Mouse (Mus musculus) embryonic fibroblast, embryonic 13.5 days (primary cell): Measurements from ENCODE around the gene Mycl. TPM values are rescaled to one million over a fixed set of nuclear protein-coding genes. Genes with fewer than 3 reads are reported as not detected.
"Not testable (repeated sequence)": the region's sequence is repeated elsewhere in the genome, so short reads cannot be mapped to it uniquely, and the experiment has no call there.

Source experiments
- H3K27ac ChIP-seq: 2 replicates; pipeline ENCODE4 v1.5.1; 2012; ENCODE audit warnings: low read length, control low read depth, inconsistent platforms; ENCODE audit not compliant: insufficient read depth
- H3K4me1 ChIP-seq: 2 replicates; pipeline ENCODE4 v1.6.1; 2011; ENCODE audit warnings: low read length; ENCODE audit not compliant: control insufficient read depth, insufficient read depth
- H3K4me3 ChIP-seq: 2 replicates; pipeline ENCODE4 v1.5.1; 2011; ENCODE audit warnings: mild to moderate bottlenecking, control low read depth, low read length; ENCODE audit not compliant: insufficient read depth
- CTCF ChIP-seq: IDR thresholded peaks from 2 replicates; pipeline ENCODE4 v1.5.1; 2011; ENCODE audit warnings: mild to moderate bottlenecking, control low read depth, low read length, moderate library complexity, borderline replicate concordance; ENCODE audit not compliant: insufficient read depth
- POLR2A ChIP-seq: IDR thresholded peaks from 2 replicates; pipeline ENCODE4 v1.6.1; 2011; ENCODE audit warnings: low read depth, mild to moderate bottlenecking, control low read depth, low read length, moderate library complexity
- polyA plus RNA-seq: library from polyadenylated mRNA; stranded (reverse); fragments of >200 nt; gene quantifications from 2 replicates; pipeline ENCODE4 v1.2.4, GENCODE M21; 2011; ENCODE audit warnings: low read depth; ENCODE audit not compliant: missing spikeins, insufficient read length

Gene Mycl
- polyA plus RNA-seq, 1 experiment, result 4.1 TPM

DNA sequence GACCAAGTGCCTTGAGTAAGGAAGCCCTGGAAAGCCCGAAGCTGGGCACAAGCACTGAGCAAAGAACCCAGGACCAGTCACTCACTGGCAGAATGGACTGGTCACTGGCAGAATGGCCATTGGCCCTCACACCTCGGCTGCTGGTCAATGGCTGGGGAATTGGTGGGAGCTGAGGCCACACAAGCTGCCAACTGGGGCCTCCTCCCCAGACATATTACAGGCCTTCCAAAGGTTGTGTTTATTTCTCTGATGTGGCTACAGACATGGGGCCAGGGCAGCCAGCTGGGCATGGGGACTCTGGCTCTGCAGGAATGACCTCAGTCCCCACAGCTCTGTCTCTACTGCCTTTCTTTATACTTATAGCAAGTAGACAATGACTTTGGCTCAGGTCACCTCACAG lies 16.6 kb upstream of the Mycl start:
- H3K27ac ChIP-seq, result no peak overlapping the region
- H3K4me3 ChIP-seq, result no peak overlapping the region
- no peaks in the 10 kb centered on the region for H3K4me1 ChIP-seq
- no peak for TF ChIP-seq POLR2A
- no peak for TF ChIP-seq CTCF

DNA sequence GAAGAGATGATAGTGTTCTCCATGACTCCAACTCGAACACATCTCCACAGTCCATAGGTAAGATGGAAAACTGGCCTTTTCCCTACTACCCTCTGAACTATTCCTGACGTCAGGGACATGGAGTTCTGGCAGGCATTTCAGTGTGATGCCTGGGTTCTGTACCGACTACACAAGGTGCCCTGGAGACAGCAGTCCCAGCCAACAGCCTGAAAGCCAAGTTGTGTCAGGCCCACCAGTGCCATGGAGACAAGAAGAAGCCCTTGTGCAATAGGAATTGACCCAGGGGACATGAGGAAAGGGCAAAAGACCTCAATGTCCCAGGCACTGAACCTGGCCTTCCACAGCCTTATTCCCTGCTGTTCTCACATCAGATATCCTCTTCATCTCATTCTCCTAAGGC lies 15.6 kb upstream of the Mycl start:
- Histone ChIP-seq H3K4me3 (no peak overlapping the region), H3K4me1 (no peaks in the 10 kb centered on the region), H3K27ac (no peak overlapping the region)
- TF ChIP-seq CTCF (no peak), POLR2A (no peak)

DNA sequence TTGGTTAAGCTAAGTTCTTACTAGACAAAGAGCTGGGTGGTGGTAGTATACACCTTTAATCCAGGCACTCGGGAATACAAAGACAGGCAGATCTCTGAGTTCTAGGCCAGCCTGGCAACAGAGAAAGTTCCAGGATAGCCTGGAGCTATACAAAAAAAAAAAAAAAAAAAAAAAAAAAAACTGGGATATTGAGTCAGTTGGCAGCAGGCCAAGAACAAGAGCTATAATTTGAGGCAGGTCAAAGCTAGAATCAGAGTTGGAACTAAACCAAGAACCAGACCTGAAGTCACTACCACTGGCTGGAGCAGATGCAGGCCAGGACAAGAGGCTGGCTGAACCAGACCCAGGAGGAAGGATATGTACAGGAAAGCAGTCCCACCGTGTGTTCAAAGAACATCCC lies 14.8 kb upstream of the Mycl start:
- no peak overlapping the region for H3K27ac ChIP-seq
- no peaks in the 10 kb centered on the region for H3K4me1 ChIP-seq
- no peak for TF ChIP-seq POLR2A
- no peak for TF ChIP-seq CTCF
- no peak overlapping the region for H3K4me3 ChIP-seq

DNA sequence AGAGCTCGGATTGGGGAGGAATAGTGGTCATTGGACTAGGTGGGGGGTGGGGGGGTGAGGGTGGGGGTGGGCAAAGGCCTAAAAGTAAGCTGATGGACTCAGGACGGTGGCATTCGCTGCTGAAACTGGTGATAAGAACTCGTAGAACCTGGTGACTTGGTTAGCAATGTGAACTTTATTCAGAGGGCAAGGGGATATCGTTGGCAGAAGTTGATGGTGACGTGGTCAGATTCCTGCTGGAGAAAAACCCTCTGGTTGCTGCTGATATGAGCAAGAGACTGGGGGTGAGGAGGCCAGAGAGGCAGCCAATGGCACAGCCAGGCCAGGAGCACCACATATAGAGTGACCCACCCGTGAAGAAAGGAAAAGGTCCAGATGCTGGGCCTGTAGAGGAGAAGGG lies 14.2 kb upstream of the Mycl start:
- TF ChIP-seq POLR2A (no peak), CTCF (no peak)
- H3K4me3 ChIP-seq, result no peak overlapping the region
- H3K27ac ChIP-seq, result no peak overlapping the region
- no peaks in the 10 kb centered on the region for H3K4me1 ChIP-seq

DNA sequence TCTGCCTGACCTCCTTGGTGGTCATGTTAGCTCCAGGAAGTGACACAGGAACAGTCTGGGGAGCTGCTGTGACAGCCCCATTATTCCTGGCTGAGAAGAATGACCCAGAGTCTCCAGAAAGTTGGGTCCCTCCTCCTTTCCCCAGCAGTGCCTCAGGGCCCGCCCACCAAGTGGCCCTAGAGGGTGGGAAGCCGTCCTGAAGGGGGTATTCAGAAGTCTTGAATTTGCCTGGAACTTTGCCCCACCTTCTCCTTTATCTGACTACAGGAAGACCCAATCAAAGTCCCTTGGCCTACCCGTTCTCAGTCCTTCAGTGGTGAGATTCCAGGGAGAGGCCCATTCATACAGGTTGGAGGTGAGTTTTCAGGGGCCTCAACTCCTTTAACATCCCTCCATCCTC lies 13.5 kb upstream of the Mycl start:
- Histone ChIP-seq H3K4me1 (no peaks in the 10 kb centered on the region), H3K4me3 (no peak overlapping the region), H3K27ac (no peak overlapping the region)
- TF ChIP-seq CTCF, result no peak
- no peak for TF ChIP-seq POLR2A

DNA sequence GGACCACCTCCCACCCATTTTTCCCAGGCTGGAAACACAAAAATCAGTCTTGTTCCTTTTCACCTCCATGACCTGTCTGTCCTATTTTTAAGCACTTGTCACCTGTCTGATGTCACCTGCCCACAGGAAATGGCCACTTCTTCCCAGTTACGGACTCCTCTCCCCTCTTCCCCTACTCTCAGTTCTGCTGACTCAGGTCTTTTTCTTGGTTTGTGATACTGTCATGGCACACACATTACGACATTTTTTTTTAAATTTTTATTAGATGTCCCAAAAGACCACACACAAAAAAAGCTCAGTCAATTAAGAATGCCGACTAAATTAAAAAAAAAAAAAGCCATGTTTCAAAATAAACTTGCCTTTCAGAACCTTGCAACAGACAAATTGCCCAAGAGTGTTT lies 12.9 kb upstream of the Mycl start:
- TF ChIP-seq POLR2A, result no peak
- TF ChIP-seq CTCF, result no peak
- Histone ChIP-seq H3K4me1 (no peaks in the 10 kb centered on the region), H3K4me3 (no peak overlapping the region), H3K27ac (no peak overlapping the region)

DNA sequence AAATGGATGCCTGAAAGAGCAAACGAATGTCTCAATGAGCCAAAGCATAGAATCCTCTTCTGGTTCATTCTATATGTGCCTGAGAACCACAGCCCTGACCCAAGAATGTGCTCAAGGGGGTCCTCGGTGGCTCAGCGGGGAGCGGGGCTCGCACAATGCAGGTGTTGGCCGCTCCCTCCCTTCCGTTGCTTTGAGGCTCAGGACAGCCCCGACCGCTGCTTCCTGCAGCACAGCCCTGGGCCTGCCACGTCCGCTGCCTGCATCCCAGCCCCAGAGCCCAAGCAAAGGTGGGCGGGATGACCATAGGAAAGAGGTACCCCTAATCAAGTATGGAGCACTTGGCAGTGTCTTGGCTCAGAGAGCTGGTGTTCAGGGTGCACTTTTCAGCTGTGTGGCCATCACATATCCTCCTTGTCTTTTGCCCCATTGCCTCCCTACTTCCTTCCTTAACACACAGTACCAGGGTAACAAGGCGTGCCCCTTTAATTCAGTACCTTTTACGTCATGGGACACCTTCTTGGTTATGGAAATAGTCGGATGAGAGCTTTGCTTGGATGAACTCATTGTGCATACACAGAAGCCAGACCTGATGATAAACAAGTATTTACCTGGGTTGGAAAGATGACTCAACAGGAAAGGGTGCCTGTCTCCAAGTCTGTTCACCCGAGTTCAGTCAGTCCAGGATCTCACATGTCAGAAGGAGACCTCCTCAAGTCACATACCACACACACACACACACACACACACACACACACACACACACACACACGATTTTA lies 11.8 kb upstream of the Mycl start:
- no peaks in the 10 kb centered on the region for H3K4me1 ChIP-seq
- H3K27ac ChIP-seq, result no peak overlapping the region
- TF ChIP-seq CTCF (no peak), POLR2A (no peak)
- H3K4me3 ChIP-seq, result no peak overlapping the region

DNA sequence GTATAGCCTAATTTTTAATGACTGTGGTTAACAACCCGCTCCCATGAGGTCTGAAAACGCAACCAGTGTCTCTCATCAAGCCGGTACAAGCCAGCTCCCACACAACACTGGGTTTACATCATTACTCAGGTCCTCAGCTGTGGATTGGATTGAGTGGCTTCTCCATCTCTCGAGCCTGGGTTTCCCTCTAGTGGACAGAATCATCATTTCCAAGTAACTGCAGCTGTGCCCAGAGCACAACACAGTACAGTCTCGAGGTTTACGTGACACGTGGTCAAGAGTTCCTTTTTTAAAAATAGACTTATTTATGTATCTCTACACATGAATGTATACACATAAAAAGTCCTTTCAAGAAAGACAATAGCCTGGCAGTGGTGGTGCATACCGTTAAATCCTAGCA lies 10.3 kb upstream of the Mycl start:
- Histone ChIP-seq H3K4me3 (no peak overlapping the region), H3K27ac (no peak overlapping the region), H3K4me1 (no peaks in the 10 kb centered on the region)
- no peak for TF ChIP-seq POLR2A
- TF ChIP-seq CTCF, result no peak

DNA sequence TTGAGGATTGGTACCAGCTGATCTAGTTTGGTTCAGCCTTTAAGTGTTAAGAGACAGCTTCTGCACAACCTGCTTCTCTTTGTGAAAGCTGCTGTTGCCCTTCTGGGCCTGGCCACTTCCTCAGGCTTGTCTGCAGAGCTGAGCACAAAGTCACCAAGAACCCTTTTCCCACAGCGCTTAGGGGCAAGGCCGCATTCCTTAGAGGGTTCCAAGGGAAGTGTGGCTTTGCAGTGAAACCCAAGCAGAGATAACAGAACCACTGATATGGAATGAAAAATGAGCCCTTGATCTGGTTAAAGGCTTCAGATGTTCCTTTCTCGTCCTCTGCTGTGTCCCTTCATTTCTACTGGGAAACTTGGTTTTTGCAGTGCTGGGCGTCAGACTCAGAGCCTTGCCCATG lies 8.0 kb upstream of the Mycl start:
- Histone ChIP-seq H3K27ac (no peak overlapping the region), H3K4me3 (no peak overlapping the region), H3K4me1 (no peaks in the 10 kb centered on the region)
- TF ChIP-seq CTCF (no peak), POLR2A (no peak)

DNA sequence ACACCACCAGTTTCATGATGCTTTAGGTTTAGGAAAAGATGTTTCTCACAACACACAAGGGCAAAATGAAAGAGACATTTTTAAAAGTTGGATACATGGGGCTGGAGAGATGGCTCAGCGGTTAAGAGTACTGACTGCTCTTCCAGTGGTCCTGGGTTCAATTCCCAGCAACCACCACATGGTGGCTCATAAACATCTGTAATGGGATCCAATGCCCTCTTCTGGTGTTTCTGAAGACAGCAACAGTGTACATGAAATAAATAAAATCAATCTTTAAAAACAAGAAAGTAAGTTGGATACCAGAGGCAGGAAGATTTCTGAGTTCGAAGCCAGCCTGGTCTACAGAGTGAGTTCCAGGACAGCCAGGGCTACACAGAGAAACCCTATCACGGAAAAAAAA lies 7.4 kb upstream of the Mycl start:
- H3K4me3 ChIP-seq, H3K27ac ChIP-seq, H3K4me1 ChIP-seq: not testable (repeated sequence)

DNA sequence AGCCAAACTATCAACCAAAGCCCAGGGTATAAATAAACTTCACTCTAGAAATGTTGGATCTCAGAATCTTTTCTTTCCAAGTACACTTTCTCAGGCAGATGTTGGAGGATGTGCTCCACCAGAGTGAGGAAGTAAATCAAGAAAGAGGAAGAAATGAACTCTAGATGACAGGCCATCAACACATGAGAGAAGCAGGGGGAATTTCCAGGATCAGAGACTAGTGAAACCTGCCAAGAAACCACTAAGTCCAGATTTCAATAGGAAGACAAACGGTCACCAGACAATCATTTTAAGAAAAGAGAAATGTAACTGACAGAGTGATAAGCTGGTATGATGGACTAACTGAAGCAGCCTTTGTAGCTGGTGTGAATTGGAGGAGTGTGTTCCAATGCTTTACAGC lies 4.3 kb upstream of the Mycl start:
- TF ChIP-seq POLR2A (no peak), CTCF (no peak)
- H3K4me3 ChIP-seq, result no peak overlapping the region

More for the DNA sequence above, 4.3 kb upstream of the Mycl start:
- Histone ChIP-seq H3K27ac (peak overlapping the region; percentile 78; the same call in 1 of the 2 replicates), H3K4me1 (no peaks in the 10 kb centered on the region)
